ENCODE assay signal across 11 mouse cellular contexts in genomic region chrX:105393259-105393658, GRCm38 (mm10).
DNase-seq lines count a peak whose midpoint lies in the region; TF ChIP-seq lines count a peak whose summit lies in the region.
"Had no signal": no experiment of that assay in that cellular context is flagged by ENCODE, and none has a peak within 500 bp of the region (broad histone marks: within the 10 kb centered on the region; RNA-seq: fewer than 3 reads in every experiment).

No protein-coding gene starts in this region.

- no peak overlapping the region for H3K4me3 ChIP-seq in layer of hippocampus, adult 2 months

- intact Hi-C loops in heart, postnatal 14 days (cut with DNase I): no loop called here

- no peak overlapping the region for H3K27ac ChIP-seq in layer of hippocampus, adult 2 months

- DNase-seq in adrenal gland, postnatal 14 days: peak; percentile 5
- DNase-seq in adrenal gland, postnatal 4 days (ENCODE audit: low spot score in 2 of 2): no peak
- peak; percentile 1 to 9 for DNase-seq in heart, postnatal 14 days
- DNase-seq in heart, adult 8-10 months (ENCODE audit: low spot score): no peak
- no peak for DNase-seq in layer of hippocampus, adult 2 months (ENCODE audit: low spot score in 2 of 2)
- DNase-seq in layer of hippocampus, adult 9-10 months (ENCODE audit: low spot score): no peak
- DNase-seq in embryo, embryonic 9.5 days (ENCODE audit: extremely low spot score): peak; percentile 9
- no peak for DNase-seq in thymus, postnatal 10 days (ENCODE audit: low spot score in 2 of 2)
- DNase-seq: lung, postnatal 14 days; right cerebral cortex, postnatal 25 days; thymus, postnatal 4 days had no signal

- peak; percentile 28 for TF ChIP-seq CTCF in layer of hippocampus, adult 2 months (conservative IDR thresholded peaks at IDR 0.05)

Comparison
In these comparisons a context has a peak if more than half of its experiments do, and no peak if none do; other contexts are left out.
1. DNase-seq: peak in adrenal gland, postnatal 14 days (single experiment), heart, postnatal 14 days (2 of 2) and embryo, embryonic 9.5 days (single experiment); none in adrenal gland, postnatal 4 days (0 of 2), heart, adult 8-10 months (single experiment), layer of hippocampus, adult 2 months (0 of 2), layer of hippocampus, adult 9-10 months (single experiment) and thymus, postnatal 10 days (0 of 2).